Mouse (Mus musculus) liver, embryonic 12.5 days (tissue): ENCODE results near the gene Gramd1b. TPM values are rescaled to one million over a fixed set of nuclear protein-coding genes. Genes with fewer than 3 reads are reported as not detected.

ENCODE experiments used
- ATAC-seq: fragments of 200-750 bp; cut with Nextera tagmentation; 2 replicates; pipeline ENCODE4 v1.8.0; 2017; ENCODE audit warnings: moderate number of reproducible peaks, mild to moderate bottlenecking, moderate library complexity
- H3K27ac ChIP-seq: fragments of 300-500 bp; sonication (generic); 2 replicates; pipeline ENCODE4 v1.5.1; 2016; ENCODE audit warnings: mild to moderate bottlenecking
- H3K27me3 ChIP-seq: fragments of 300-500 bp; sonication (generic); replicated peaks from 2 replicates; pipeline ENCODE4 v1.6.1; 2016; ENCODE audit warnings: mild to moderate bottlenecking, moderate library complexity
- H3K36me3 ChIP-seq: fragments of 300-500 bp; sonication (generic); 2 replicates; pipeline ENCODE4 v1.6.1; 2016; ENCODE audit warnings: mild to moderate bottlenecking, moderate library complexity
- H3K4me1 ChIP-seq: fragments of 300-500 bp; sonication (generic); 2 replicates; pipeline ENCODE4 v1.6.1; 2016
- H3K4me2 ChIP-seq: fragments of 300-500 bp; sonication (generic); 2 replicates; pipeline ENCODE4 v1.6.1; 2016; ENCODE audit warnings: mild to moderate bottlenecking, moderate library complexity
- H3K4me3 ChIP-seq: fragments of 300-500 bp; sonication (generic); 2 replicates; pipeline ENCODE4 v1.5.1; 2016; ENCODE audit warnings: mild to moderate bottlenecking, moderate library complexity
- H3K9ac ChIP-seq: fragments of 300-500 bp; sonication (generic); 2 replicates; pipeline ENCODE4 v1.6.1; 2016; ENCODE audit warnings: mild to moderate bottlenecking, moderate library complexity
- H3K9me3 ChIP-seq: fragments of 300-500 bp; sonication (generic); replicated peaks from 2 replicates; pipeline ENCODE4 v1.6.1; 2016; ENCODE audit warnings: mild to moderate bottlenecking, moderate library complexity
- WGBS: fragments of 180-500 bp; shearing (Covaris S2); methylation state at CpG from one replicate; pipeline ENCODE4 v1.1.7; 2016; ENCODE audit not compliant: insufficient replicate concordance; 5-methylcytosine and 5-hydroxymethylcytosine counted together
- polyA plus RNA-seq: library from polyadenylated mRNA; unstranded; fragments of >200 nt; fragmentation: Nextera tagmentation; extraction: Ambion mirVana; gene quantifications from 2 replicates; pipeline ENCODE4 v1.2.1, GENCODE M21; 2016

Gramd1b gene
- polyA plus RNA-seq, 1 experiment from 2014 or later: 1.7 TPM

GRCm38 (mm10) chr9:40469403-40470137, 61.6 kb downstream of the Gramd1b start:
- Histone ChIP-seq H3K27me3 (no peaks in the 10 kb centered on the region), H3K4me1 (no peaks in the 10 kb centered on the region), H3K4me2 (no peak overlapping the region), H3K9me3 (no peaks in the 10 kb centered on the region), H3K4me3 (no peak overlapping the region), H3K36me3 (no peaks in the 10 kb centered on the region), H3K9ac (no peak overlapping the region), H3K27ac (no peak overlapping the region)
- no peak for ATAC-seq
- 43% methylated on average over 15 of the region's 15 CpGs for WGBS

DNA sequence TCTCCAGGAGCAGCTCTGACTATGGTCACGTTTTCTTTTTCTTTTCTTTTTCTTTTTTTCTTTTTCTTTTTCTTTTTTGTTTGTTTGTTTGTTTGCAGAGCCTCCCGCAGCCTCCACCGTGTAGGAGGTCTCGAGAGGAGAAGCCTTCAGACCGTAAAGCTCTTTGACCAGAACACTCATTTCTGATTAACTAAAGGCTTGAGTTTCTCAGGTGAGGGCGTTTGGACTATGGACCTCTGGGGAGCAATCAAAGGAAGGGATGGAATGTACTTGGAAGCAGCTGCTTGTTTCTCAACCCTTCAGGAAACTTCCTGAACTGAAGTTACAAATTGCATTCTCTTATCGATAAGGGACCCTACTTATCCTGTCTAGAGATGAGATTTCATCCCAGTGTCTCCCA, 64.4 kb downstream of the Gramd1b start:
- H3K9ac ChIP-seq: no peak overlapping the region
- no peaks in the 10 kb centered on the region for H3K27me3 ChIP-seq
- H3K4me1 ChIP-seq: no peaks in the 10 kb centered on the region
- H3K9me3 ChIP-seq: no peaks in the 10 kb centered on the region
- no peaks in the 10 kb centered on the region for H3K36me3 ChIP-seq
- no peak overlapping the region for H3K27ac ChIP-seq
- 50% methylated on average over 7 of the region's 7 CpGs for WGBS
- no peak overlapping the region for H3K4me2 ChIP-seq
- no peak overlapping the region for H3K4me3 ChIP-seq
- ATAC-seq: no peak

- ATAC-seq: no peak
- no peak overlapping the region for H3K27ac ChIP-seq
- H3K4me1 ChIP-seq: peaks cover 5% of the 10 kb centered on the region
- 67% methylated on average over 5 of the region's 5 CpGs for WGBS
- H3K4me2 ChIP-seq: 0 out of 2 replicates have a peak overlapping the region, but pooled peaks have one; percentile 18
- no peaks in the 10 kb centered on the region for H3K36me3 ChIP-seq
- no peaks in the 10 kb centered on the region for H3K27me3 ChIP-seq
- no peak overlapping the region for H3K9ac ChIP-seq
- no peak overlapping the region for H3K4me3 ChIP-seq
- no peaks in the 10 kb centered on the region for H3K9me3 ChIP-seq
Measured at GRCm38 (mm10) chr9:40465596-40465995, 65.6 kb downstream of the Gramd1b start.

- whole genome bisulfite sequencing: 75% methylated on average over 6 of the region's 6 CpGs
- H3K9ac ChIP-seq: no peak overlapping the region
- H3K36me3 ChIP-seq: no peaks in the 10 kb centered on the region
- H3K4me3 ChIP-seq: no peak overlapping the region
- no peak overlapping the region for H3K27ac ChIP-seq
- H3K9me3 ChIP-seq: no peaks in the 10 kb centered on the region
- H3K4me2 ChIP-seq: no peak overlapping the region
- no peaks in the 10 kb centered on the region for H3K27me3 ChIP-seq
- peaks cover 14% of the 10 kb centered on the region for H3K4me1 ChIP-seq
- no peak for ATAC-seq
Measured at GRCm38 (mm10) chr9:40462401-40462800, 68.8 kb downstream of the Gramd1b start.

- H3K4me2 ChIP-seq: peak overlapping the region; percentile 18; the same call in 1 of the 2 replicates
- H3K4me3 ChIP-seq: no peak overlapping the region
- 11% methylated on average over 6 of the region's 6 CpGs for WGBS
- ATAC-seq: no peak
- no peaks in the 10 kb centered on the region for H3K36me3 ChIP-seq
- H3K27me3 ChIP-seq: peaks cover 5% of the 10 kb centered on the region
- no peaks in the 10 kb centered on the region for H3K9me3 ChIP-seq
- H3K9ac ChIP-seq: no peak overlapping the region
- peaks cover 28% of the 10 kb centered on the region for H3K4me1 ChIP-seq
- H3K27ac ChIP-seq: no peak overlapping the region
Measured at GRCm38 (mm10) chr9:40460781-40461180, 70.4 kb downstream of the Gramd1b start.

DNA sequence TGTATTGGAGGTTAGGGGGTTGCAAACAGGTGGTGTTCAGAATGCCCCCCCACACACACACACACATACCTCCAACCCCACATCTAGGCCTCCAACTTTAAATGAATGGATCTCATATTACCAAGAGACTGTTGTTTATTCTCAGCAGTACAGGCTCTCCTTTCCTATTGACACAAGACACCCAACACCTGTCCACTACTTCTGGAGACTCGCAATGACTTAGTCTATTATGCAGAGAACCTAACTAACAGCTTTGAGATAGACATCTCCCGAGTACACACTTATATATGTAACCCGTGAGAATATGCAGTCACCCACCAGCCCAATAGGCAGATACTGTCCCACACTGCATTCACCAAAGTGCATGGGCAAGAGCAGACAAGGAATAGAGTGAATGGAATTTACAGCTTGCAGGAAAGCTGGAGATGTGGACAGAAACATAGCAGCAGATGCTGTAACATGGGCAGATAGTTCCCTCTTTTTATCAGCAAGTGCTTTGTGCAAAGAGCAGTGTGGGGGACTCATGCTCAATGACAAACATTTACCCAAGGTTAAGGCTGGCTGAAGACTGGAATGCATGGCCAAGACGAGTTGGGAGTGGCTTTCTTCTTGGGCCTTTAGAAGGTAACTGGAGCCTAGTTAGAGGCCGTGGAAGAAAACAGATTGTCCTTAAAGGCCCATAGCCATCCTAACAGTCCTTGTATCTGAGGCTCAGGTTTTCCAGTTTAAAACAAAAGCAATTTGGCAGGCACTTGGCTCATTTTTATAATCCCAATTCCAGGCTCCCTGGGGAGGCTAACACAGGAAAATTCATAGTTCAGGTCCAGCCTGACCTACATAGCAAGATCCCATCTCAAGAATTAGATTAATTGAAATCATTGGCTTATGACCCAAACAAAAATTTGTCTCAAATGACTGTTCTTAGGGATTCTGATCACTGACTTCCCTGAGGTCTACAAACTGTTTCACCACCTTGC, 71.6 kb downstream of the Gramd1b start:
- Histone ChIP-seq H3K4me3 (no peak overlapping the region), H3K9ac (no peak overlapping the region), H3K9me3 (no peaks in the 10 kb centered on the region), H3K27me3 (peaks cover 13% of the 10 kb centered on the region), H3K4me2 (no peak overlapping the region), H3K27ac (no peak overlapping the region), H3K36me3 (no peaks in the 10 kb centered on the region), H3K4me1 (peaks cover 38% of the 10 kb centered on the region)
- no peak for ATAC-seq
- 46% methylated on average over 5 of the region's 5 CpGs for WGBS

GRCm38 (mm10) chr9:40458559-40459303, 72.5 kb downstream of the Gramd1b start:
- H3K9me3 ChIP-seq: no peaks in the 10 kb centered on the region

GRCm38 (mm10) chr9:40457448-40457847, 73.7 kb downstream of the Gramd1b start:
- peaks cover 13% of the 10 kb centered on the region for H3K27me3 ChIP-seq
- no peak overlapping the region for H3K27ac ChIP-seq
- no peak for ATAC-seq
- no peaks in the 10 kb centered on the region for H3K9me3 ChIP-seq
- H3K4me1 ChIP-seq: peaks cover 38% of the 10 kb centered on the region
- no peak overlapping the region for H3K4me2 ChIP-seq
- 25% methylated on average over 5 of the region's 5 CpGs for WGBS
- H3K4me3 ChIP-seq: no peak overlapping the region
- H3K9ac ChIP-seq: no peak overlapping the region
- no peaks in the 10 kb centered on the region for H3K36me3 ChIP-seq

More at GRCm38 (mm10) chr9:40458559-40459303, 72.5 kb downstream of the Gramd1b start:
- no peak overlapping the region for H3K9ac ChIP-seq
- H3K4me1 ChIP-seq: peaks cover 38% of the 10 kb centered on the region
- H3K4me3 ChIP-seq: no peak overlapping the region
- H3K27me3 ChIP-seq: peaks cover 13% of the 10 kb centered on the region
- no peak overlapping the region for H3K4me2 ChIP-seq
- 62% methylated on average over 4 of the region's 4 CpGs for WGBS
- H3K27ac ChIP-seq: no peak overlapping the region
- ATAC-seq: no peak
- no peaks in the 10 kb centered on the region for H3K36me3 ChIP-seq

GRCm38 (mm10) chr9:40456191-40456590, 75.0 kb downstream of the Gramd1b start:
- H3K9me3 ChIP-seq: no peaks in the 10 kb centered on the region
- H3K27ac ChIP-seq: no peak overlapping the region
- H3K4me1 ChIP-seq: peaks cover 38% of the 10 kb centered on the region
- peak; percentile 40; the same call in 1 of the 2 replicates for ATAC-seq
- peak overlapping the region; percentile 57 for H3K4me3 ChIP-seq
- no peaks in the 10 kb centered on the region for H3K36me3 ChIP-seq
- peaks cover 13% of the 10 kb centered on the region for H3K27me3 ChIP-seq
- H3K4me2 ChIP-seq: peak overlapping the region; percentile 85
- peak overlapping the region; percentile 39; the same call in 1 of the 2 replicates for H3K9ac ChIP-seq
- WGBS: 4% methylated on average over 7 of the region's 7 CpGs

- Histone ChIP-seq H3K9me3 (no peaks in the 10 kb centered on the region), H3K27ac (peak overlapping the region; percentile 17; the same call in 1 of the 2 replicates), H3K4me2 (peak overlapping the region; percentile 85), H3K4me1 (peaks cover 37% of the 10 kb centered on the region), H3K27me3 (peaks cover 13% of the 10 kb centered on the region), H3K4me3 (peak overlapping the region; percentile 57), H3K36me3 (no peaks in the 10 kb centered on the region), H3K9ac (peak overlapping the region; percentile 39)
- ATAC-seq: peak; percentile 57
- WGBS: under 1% methylated on average over 77 of the region's 77 CpGs
Measured at GRCm38 (mm10) chr9:40455336-40456185, 75.6 kb downstream of the Gramd1b start.

DNA sequence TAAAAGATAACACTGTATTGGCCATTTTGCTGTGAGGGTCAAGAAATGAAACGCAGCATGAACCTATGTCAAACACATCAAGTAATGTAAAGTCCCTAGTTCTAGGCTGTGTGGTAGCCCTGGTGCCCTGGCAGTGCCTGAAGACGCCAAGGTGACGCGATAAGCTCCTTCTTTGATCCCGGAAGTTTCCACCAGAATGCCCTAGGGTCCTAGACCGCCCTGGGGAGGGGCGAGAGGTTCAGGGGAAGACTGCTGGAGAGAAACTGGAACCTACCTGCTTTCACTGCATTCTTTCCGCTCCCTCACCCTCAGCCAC, 76.2 kb downstream of the Gramd1b start:
- Histone ChIP-seq H3K4me3 (peak overlapping the region; percentile 57), H3K27me3 (peaks cover 13% of the 10 kb centered on the region), H3K4me1 (peaks cover 37% of the 10 kb centered on the region), H3K27ac (no peak overlapping the region), H3K9ac (peak overlapping the region; percentile 39; the same call in 1 of the 2 replicates), H3K4me2 (peak overlapping the region; percentile 85), H3K9me3 (no peaks in the 10 kb centered on the region), H3K36me3 (no peaks in the 10 kb centered on the region)
- WGBS: 4% methylated on average over 8 of the region's 8 CpGs
- 0 out of 2 replicates have a peak, but pooled peaks have one; percentile 8 for ATAC-seq
